Mouse (Mus musculus) bone marrow macrophage, adult 2 months (primary cell): ENCODE measurements at regions not wholly inside any gene's neighbourhood (a gene's known extent, or its start where the extent isn't known, plus 50 kb on each side); places are given as distances from the start of the nearest gene placed in this dataset.
"Not testable (repeated sequence)": the region's sequence is repeated elsewhere in the genome, so short reads cannot be mapped to it uniquely, and the experiment has no call there.

Experiments used
- CTCF ChIP-seq: IDR thresholded peaks from 2 replicates; pipeline ENCODE4 v1.5.1; 2012; ENCODE audit warnings: low read depth, mild to moderate bottlenecking, low read length, moderate library complexity
- POLR2A ChIP-seq: IDR thresholded peaks from 2 replicates; pipeline ENCODE4 v1.6.1; 2012; ENCODE audit warnings: mild to moderate bottlenecking, low read depth, low read length, borderline replicate concordance

GRCm38 (mm10) chr8:93436586-93436985, 57.1 kb upstream of the Ces1h start:
- not testable (repeated sequence) for TF ChIP-seq CTCF, POLR2A
